Mouse (Mus musculus): ENCODE data around the gene Ush1g.

Gene Ush1g

DNA sequence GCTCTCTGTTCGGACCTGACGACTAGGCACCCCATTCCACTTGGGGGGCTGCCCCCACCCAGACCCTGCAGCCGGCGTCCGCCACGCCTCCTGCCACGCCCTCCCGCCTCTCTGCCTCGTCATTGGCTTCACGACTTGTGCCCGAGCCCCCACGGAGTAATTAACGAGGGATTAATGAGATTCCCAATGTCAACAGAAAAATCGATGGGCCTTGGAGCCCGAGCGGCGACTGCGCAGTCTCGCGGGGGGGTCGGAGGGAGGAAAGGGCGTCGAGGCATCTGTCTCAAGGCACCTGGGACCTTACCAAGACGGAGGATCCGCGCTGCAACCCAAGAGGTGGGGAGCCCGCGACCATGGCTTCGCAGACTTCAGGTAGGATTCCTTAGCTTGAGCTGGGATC is 12.7 kb upstream of the Ush1g start, which contains the start of gene Otop3:
Otop3 (plus strand) TSS at position 201 of the 400 bp plus-strand sequence.
- no peak for DNase-seq (ENCODE audit: low read depth, low spot score)

GRCm38 (mm10) chr11:115329339-115329738 is 7.5 kb upstream of the Ush1g start:
- no peak for DNase-seq (ENCODE audit: low read depth, low spot score)

- DNase-seq (ENCODE audit: low read depth, low spot score): peak; percentile 69
Observed at GRCm38 (mm10) chr11:115326730-115327129, 4.9 kb upstream of the Ush1g start.

DNA sequence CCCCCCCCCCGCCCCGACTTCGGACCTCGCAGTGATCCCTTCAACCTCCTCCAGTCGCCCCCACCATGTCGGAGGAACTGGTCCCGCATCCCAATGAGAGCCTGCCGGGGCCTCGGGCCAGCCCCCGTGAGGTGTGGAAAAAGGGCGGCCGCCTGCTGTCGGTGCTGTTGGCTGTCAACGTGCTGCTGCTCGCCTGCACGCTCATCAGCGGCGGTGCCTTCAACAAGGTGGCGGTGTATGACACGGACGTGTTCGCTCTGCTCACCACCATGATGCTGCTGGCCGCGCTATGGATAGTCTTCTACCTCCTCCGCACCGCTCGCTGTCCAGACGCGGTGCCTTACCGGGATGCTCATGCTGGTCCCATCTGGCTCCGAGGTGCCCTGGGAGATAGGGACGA is 1.5 kb upstream of the Ush1g start:
- DNase-seq (ENCODE audit: low read depth, low spot score): no peak

DNA sequence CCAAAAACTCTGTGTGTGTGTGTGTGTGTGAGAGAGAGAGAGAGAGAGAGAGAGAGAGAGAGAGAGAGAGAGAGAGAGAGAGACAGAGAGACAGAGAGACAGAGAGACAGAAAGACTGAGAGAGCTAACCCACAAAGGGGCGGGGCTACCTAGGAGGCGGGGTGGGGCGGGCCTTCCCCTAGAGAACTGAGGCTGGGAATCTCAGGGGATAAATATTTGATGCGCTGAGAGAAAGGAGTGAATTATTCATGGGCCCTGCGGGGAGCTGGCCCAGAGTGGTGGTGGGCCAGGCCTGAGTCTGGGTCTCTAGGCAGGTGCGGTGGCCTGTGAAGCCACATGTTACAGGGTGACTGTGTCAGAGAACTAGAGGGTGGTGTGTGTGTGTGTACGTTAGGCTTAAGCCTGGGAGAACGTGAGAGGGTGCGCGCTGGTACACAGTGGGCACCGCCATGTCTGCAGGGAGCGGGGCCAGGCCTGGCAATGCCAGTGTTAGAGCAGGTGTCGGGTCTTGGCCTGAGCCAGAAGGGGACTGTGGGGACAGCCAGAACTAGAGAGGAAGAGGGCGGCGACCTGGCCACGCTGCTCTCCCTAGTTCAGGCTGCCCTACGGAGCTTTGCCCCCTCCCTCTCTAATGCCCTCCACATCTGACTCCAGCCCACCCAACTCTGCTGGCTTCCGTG is 2.0 kb downstream of the Ush1g start:
- peak; percentile 65 for DNase-seq (ENCODE audit: low read depth, low spot score)

DNA sequence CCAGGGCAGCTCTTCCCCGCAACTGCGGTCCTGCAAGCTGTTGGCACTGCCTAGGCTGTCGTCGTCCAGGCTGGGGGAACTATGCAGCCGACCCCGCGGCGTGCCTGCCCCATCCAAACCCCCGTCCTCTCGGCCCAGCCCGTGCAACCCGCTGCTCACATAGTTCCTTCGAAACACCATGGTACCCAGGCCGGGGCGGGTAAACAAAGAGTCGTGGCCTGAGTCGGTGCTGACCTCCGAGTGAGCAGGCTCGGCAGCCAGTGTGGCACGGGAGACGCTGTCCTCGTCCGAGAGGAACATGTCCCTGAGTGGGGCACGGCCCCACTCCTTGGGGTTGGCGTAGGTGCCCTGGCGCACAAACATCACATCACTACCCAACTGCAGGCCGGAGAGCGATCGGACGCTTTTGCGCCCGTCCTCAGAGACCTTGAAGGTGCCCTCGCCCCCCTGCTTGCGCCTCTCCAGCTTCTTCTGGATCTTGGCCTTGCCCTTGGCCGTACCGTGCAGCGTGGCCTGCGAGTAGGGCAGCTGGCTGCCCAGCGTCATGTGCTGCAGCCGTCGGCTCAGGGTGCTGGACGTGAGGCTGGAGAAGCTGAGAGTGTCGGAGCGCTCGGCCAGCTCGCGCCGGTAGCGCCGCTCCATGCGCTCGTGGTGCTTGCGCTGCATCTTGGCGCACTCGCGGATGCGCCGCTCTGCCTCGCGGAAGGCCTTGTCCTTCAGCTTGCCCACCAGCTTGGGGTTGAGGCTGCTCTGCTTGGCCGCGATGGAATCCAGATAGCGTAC is 3.4 kb downstream of the Ush1g start:
- no peak for DNase-seq (ENCODE audit: low read depth, low spot score)

- no peak for DNase-seq (ENCODE audit: low read depth, low spot score)
Observed at GRCm38 (mm10) chr11:115317204-115317603, 4.6 kb downstream of the Ush1g start.

DNA sequence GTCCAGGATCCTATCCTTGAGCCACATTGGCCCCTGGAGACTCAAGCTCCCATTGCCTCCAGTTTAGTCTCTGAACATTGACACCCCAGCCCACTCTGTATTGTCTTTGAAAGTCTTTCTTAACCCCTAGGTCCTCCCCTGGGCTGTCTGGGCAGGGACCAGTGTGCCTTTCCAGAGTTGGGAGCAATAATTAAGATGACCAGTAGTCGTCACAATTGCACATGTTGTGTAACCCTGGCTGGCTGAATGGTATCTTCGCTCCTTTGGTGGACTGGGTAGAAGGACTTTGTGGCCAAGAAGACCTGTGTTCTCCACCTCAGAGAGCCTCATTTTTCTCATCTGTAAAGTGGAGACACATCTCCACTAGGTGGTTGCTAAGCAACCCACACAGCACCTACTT is 7.6 kb downstream of the Ush1g start:
- DNase-seq (ENCODE audit: low read depth, low spot score): peak; percentile 22

DNA sequence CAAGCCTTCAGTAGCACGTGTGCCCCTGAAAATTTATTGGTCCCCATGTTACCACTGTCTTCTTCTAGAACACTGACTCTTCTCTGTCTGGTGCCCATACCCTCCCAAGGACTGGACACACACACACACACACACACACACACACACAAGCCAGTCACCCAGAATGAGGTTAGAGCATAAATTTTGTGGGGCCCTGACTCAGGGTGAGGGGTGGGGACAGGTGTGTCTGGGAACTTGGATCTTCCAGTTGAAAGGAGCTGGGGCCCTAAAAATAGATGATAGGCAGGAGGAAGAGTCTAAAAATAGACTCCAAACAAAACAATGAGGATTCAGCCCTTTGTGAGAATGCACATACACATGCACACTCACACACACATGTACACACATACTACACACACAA is 13.1 kb downstream of the Ush1g start:
- no peak for DNase-seq (ENCODE audit: low read depth, low spot score)

DNA sequence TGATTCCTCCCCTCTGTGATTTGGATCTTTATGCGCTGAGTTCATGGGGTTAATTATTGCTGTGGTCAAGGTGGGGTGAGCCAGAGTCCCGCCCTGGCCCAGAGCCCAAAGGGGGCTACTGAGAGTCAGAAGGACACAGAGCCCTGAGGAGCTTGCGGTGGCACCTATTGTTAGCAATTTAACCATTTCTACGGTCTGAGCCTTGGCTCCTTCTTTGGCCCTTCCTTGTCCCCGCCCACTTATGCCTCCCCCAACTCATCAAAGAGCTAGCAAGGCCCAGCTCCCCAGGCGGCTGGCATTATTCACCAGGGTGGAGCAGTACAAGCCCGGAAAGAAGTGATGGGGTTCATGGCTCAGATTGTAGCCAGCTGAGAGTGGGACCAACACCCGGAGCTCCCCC is 15.0 kb downstream of the Ush1g start, which contains the start of gene Otop2:
Otop2 (plus strand) TSS at position 301 of the 400 bp plus-strand sequence.
- no peak for DNase-seq (ENCODE audit: low read depth, low spot score)

DNA sequence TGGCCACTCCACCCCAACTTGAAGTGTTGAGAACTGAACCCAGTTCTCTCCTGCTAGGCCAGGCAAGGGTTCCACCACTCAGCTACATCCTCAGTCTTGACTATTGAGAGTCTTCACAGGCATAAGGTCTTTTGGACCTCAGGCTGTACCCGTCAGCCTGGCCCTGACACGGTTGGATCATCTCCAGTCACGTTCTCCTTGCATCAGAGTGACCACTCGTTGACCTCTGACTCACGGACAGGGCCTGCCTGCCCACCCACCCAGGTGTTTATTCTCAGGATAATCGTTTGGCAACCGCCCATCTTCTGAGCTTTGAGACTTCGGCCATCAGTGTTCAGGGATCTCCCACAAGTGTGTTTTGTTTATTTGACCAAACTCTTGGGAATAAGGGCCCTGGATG is 18.7 kb downstream of the Ush1g start:
- no peak for DNase-seq (ENCODE audit: low read depth, low spot score)

GRCm38 (mm10) chr11:115301351-115301750 is 20.5 kb downstream of the Ush1g start:
- no peak for DNase-seq (ENCODE audit: low read depth, low spot score)

GRCm38 (mm10) chr11:115300745-115301144 is 21.1 kb downstream of the Ush1g start:
- no peak for DNase-seq (ENCODE audit: low read depth, low spot score)

- DNase-seq (ENCODE audit: low read depth, low spot score): no peak
Observed at GRCm38 (mm10) chr11:115298160-115298559, 23.7 kb downstream of the Ush1g start.

DNA sequence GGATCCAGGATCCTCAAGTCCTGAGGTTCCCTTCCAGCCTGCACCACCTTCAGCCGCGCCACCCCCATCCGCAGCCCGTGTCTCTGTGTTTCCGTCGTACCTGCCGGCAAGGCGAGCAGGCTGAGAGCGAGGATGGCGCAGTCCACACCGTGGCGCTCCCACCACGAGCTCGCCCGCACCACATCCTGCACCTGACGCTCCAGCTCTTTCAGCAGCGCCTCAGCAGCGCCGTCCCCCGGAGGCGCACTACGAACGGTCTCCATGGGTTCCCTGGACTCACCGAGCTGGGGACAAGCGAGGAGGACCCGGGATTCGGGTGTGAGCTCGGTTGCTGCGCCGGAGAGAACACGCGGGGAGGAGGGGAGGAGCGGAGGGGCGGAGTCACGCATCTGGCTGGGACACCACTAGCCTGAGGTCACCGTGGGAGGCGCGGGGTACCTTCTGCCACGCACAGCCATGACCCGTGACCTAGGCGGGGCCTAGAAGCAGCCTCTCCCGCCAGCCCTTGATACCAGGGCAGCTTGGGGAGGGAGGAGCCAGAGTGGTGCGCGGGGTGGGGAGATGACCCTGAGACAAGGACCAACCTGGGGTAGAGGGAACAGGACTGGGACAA is 24.5 kb downstream of the Ush1g start, which contains the start of gene Fads6:
Fads6 (minus strand) TSS at position 450 of the 613 bp plus-strand sequence.
- peak; percentile 96 for DNase-seq (ENCODE audit: low read depth, low spot score)

- peak; percentile 81 for DNase-seq (ENCODE audit: low read depth, low spot score)
Observed at GRCm38 (mm10) chr11:115296471-115297210, 25.2 kb downstream of the Ush1g start.

DNA sequence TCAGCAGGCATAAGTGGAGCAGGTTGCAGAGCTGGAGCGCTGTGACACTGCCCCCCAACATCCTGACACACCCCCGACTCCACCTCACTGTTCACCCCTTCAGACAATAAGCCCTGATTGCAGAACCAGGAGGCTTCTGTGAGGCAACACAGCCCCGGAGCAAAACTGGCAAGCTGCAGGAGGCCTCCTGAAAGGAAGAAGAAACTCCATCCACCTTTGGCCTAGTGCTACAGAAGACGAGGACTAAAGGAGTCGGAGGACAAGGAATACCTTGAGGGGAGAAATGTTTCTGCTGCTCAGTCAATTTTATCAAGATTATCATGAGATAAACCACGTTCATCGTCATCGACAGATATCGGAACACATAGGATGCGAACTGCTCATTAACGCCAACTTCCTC is 25.9 kb downstream of the Ush1g start:
- no peak for DNase-seq (ENCODE audit: low read depth, low spot score)

DNA sequence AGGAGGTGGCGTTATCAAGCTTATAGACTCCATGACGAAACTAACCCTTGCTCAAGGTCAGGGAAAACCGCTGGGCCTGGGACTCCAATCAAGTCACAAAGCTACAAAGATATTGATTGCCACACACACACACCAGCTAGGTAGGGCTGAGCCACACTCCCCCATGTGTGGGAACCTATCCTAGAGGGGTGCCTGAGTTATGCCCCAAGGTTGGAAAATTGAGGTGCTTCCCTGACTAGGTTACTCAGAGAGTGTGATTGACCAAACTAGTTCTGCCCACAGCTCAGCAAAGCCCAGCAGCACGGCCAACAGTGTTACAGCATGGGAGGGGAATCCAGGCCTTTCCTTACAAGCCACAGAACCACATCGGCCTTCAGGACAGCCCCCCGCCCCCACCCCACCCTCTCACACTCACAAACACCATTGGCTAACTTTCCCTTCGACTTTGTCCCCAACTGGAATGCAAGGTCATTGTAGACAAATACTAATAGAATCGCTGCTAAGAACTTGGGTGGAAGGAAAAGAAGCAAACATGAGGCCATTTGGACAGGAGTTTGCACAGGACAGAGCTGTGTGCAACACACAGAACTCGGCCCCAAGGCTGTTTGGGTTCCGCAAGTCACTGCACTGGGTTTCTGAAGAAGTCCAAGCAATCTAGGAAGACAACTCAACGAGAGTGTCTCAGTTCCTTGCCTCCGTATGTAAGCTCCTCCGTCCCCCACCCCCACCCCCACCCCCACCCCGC is 29.0 kb downstream of the Ush1g start:
- DNase-seq (ENCODE audit: low read depth, low spot score): no peak

DNA sequence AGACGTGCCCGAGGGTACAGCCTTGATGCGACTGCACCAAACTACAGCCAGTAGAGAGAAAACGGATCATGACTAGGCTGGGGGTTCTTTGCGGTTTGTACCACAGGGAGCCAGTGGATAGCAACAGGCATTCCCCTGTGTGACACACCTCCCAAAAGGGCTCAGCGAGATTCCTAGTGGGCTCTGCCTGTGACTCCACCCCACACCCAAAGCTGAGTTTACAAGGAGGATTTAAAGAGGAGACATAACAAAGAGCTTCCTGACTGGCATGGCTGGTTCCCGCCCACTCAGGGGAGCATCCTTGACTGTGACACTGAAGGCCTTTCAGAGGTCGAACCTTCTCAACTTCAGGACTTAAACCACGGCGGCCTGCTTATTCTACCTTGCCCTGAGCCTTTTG is 30.3 kb downstream of the Ush1g start:
- DNase-seq (ENCODE audit: low read depth, low spot score): no peak

DNA sequence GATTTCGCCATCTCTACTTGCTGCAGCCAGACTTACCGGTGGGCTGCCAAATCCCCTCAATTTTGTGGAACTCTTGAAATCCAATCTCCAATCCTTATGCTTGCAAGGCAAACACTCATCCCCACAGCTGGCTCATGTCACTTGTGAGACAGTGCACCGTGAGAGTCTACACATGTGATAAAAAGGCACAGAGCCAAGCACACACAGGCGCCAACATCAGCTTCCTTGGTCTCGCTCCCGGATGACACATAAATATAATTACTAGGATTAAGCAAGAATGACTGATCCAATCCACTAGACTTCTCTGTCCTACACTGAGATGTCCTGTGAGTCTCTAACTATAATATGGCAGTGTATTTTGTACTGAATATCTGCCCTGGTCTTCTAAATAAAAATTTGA is 30.9 kb downstream of the Ush1g start:
- peak; percentile 71 for DNase-seq (ENCODE audit: low read depth, low spot score)

GRCm38 (mm10) chr11:115290314-115290713 is 31.5 kb downstream of the Ush1g start:
- DNase-seq (ENCODE audit: low read depth, low spot score): no peak
